Mouse (Mus musculus) ES-E14 (cell line): ENCODE data around the gene Fancd2. TPM values are rescaled to one million over a fixed set of nuclear protein-coding genes. Genes with fewer than 3 reads are reported as not detected.

Experiments
- DNase-seq: peaks from one replicate; pipeline ENCODE4 v3.0.0-alpha.2; 2013; ENCODE audit warnings: low read depth, low spot score
- H3K27ac ChIP-seq: 2 replicates; pipeline ENCODE4 v1.5.1; 2012; ENCODE audit warnings: low read depth, mild to moderate bottlenecking, low read length, moderate library complexity, mixed read lengths; ENCODE audit not compliant: poor library complexity, insufficient read depth, severe bottlenecking
- H3K36me3 ChIP-seq: 2 replicates; pipeline ENCODE4 v1.6.1; 2012; ENCODE audit warnings: mild to moderate bottlenecking, low read length, moderate library complexity, mixed read lengths; ENCODE audit not compliant: control insufficient read depth, poor library complexity, insufficient read depth, severe bottlenecking
- H3K4me1 ChIP-seq, 2 experiments: fragments of 150-350 bp in 1 of 2; sonication (generic) in 1 of 2; 2 replicates each; pipeline ENCODE4 v1.6.1; 2012; ENCODE audit warnings: low read length in 2 of 2, mild to moderate bottlenecking in 1 of 2, mixed read lengths in 1 of 2; ENCODE audit not compliant: control insufficient read depth in 2 of 2, insufficient read depth in 2 of 2, poor library complexity in 1 of 2
- H3K4me3 ChIP-seq, 2 experiments: fragments of 150-350 bp in 1 of 2; sonication (generic) in 1 of 2; 2 replicates each; pipeline ENCODE4 v1.5.1; 2012; ENCODE audit warnings: low read length in 2 of 2, low read depth in 1 of 2, mild to moderate bottlenecking in 1 of 2, mixed read lengths in 1 of 2; ENCODE audit not compliant: insufficient read depth in 1 of 2, poor library complexity in 1 of 2, severe bottlenecking in 1 of 2
- H3K9ac ChIP-seq: 2 replicates; pipeline ENCODE4 v1.6.1; 2012; ENCODE audit warnings: low read depth, mild to moderate bottlenecking, low read length, mixed read lengths; ENCODE audit not compliant: poor library complexity, insufficient read depth, severe bottlenecking
- H3K9me3 ChIP-seq: fragments of 150-350 bp; sonication (generic); 2 replicates; pipeline ENCODE4 v1.6.1; 2012; ENCODE audit warnings: low read depth, mild to moderate bottlenecking, low read length; ENCODE audit not compliant: control insufficient read depth, insufficient read depth
- CHD2 ChIP-seq: IDR thresholded peaks from 2 replicates; pipeline ENCODE4 v1.6.1; 2014; ENCODE audit warnings: mild to moderate bottlenecking, low read depth, low read length, inconsistent platforms
- HCFC1 ChIP-seq: IDR thresholded peaks from 2 replicates; pipeline ENCODE4 v1.6.1; 2012; ENCODE audit warnings: low read length, inconsistent platforms, borderline replicate concordance; ENCODE audit not compliant: insufficient read depth
- MAFK ChIP-seq: IDR thresholded peaks from 2 replicates; pipeline ENCODE4 v1.6.1; 2014; ENCODE audit warnings: mild to moderate bottlenecking, low read depth, low read length, inconsistent platforms; ENCODE audit not compliant: insufficient read depth
- ZC3H11A ChIP-seq: IDR thresholded peaks from 2 replicates; pipeline ENCODE4 v1.6.1; 2012; ENCODE audit warnings: low read depth, mild to moderate bottlenecking, inconsistent platforms, low read length, borderline replicate concordance
- ZNF384 ChIP-seq: IDR thresholded peaks from 2 replicates; pipeline ENCODE4 v1.6.1; 2012; ENCODE audit warnings: low read depth, low read length, inconsistent platforms
- in situ Hi-C, 2 experiments: fragments of 600-800 bp; cut with MboI; formaldehyde crosslinking; loops; one replicate each; pipeline ENCODE4 v1.15.1; 2025; ENCODE audit warnings: low sequenced_read_pairs in 2 of 2, inconsistent platforms in 1 of 2; ENCODE audit not compliant: unreplicated experiment in 2 of 2
- total RNA-seq: library from RNA; depleted of rRNA; stranded (reverse); fragments of 300-350 nt; gene quantifications from 2 replicates; pipeline ENCODE4 v1.2.3, GENCODE M21; 2012; rRNA removed

The Fancd2 gene
- total RNA-seq, 1 experiment: 34.7 TPM

GRCm38 (mm10) chr6:113639201-113639600, 107.7 kb downstream of the Fancd2 start:
- no peak overlapping the region for H3K9ac ChIP-seq
- H3K27ac ChIP-seq: no peak overlapping the region
- in situ Hi-C loops: loop anchor here in 1 of 2 experiments (5.0 kb wide), 1 partner anchor 43 kb away; no protein-coding TSS in a partner anchor
- no peaks in the 10 kb centered on the region for H3K9me3 ChIP-seq
- no peak overlapping the region for H3K4me3 ChIP-seq
- no peak for DNase-seq
- H3K4me1 ChIP-seq: 0 out of 4 replicates have a peak, but pooled peaks cover 0 to 2% of the 10 kb centered on the region in 2 experiments
- no peak for TF ChIP-seq CHD2
- no peak for TF ChIP-seq ZC3H11A
- TF ChIP-seq HCFC1: no peak
- TF ChIP-seq ZNF384: no peak
- TF ChIP-seq MAFK: no peak
- no peaks in the 10 kb centered on the region for H3K36me3 ChIP-seq

- Histone ChIP-seq H3K4me3 (no peak overlapping the region), H3K9ac (no peak overlapping the region), H3K27ac (no peak overlapping the region), H3K4me1 (no peaks in the 10 kb centered on the region), H3K36me3 (no peaks in the 10 kb centered on the region), H3K9me3 (no peaks in the 10 kb centered on the region)
- in situ Hi-C loops: no loop called here
- TF ChIP-seq HCFC1: no peak
- TF ChIP-seq ZNF384: no peak
- no peak for TF ChIP-seq ZC3H11A
- no peak for TF ChIP-seq CHD2
- TF ChIP-seq MAFK: no peak
- DNase-seq: no peak
These were observed 111.1 kb downstream of the Fancd2 start for GRCm38 (mm10) chr6:113642605-113643004.

GRCm38 (mm10) chr6:113643021-113643420, 111.5 kb downstream of the Fancd2 start:
- H3K9ac ChIP-seq: no peak overlapping the region
- H3K4me3 ChIP-seq: no peak overlapping the region
- H3K36me3 ChIP-seq: no peaks in the 10 kb centered on the region
- in situ Hi-C loops: no loop called here
- H3K4me1 ChIP-seq: no peaks in the 10 kb centered on the region
- DNase-seq: no peak
- no peak overlapping the region for H3K27ac ChIP-seq
- TF ChIP-seq ZNF384 (no peak), MAFK (no peak), CHD2 (no peak), HCFC1 (no peak)
- H3K9me3 ChIP-seq: no peaks in the 10 kb centered on the region

GRCm38 (mm10) chr6:113643967-113644366, 112.5 kb downstream of the Fancd2 start:
- no peaks in the 10 kb centered on the region for H3K36me3 ChIP-seq
- H3K9me3 ChIP-seq: no peaks in the 10 kb centered on the region
- no peak for TF ChIP-seq ZC3H11A
- TF ChIP-seq CHD2: no peak
- TF ChIP-seq ZNF384: no peak
- no peak for TF ChIP-seq HCFC1
- no peak for TF ChIP-seq MAFK
- H3K9ac ChIP-seq: no peak overlapping the region
- no peak for DNase-seq
- H3K27ac ChIP-seq: no peak overlapping the region
- in situ Hi-C loops: no loop called here
- H3K4me3 ChIP-seq: no peak overlapping the region
- no peaks in the 10 kb centered on the region for H3K4me1 ChIP-seq

- TF ChIP-seq ZC3H11A: no peak
- no peak for TF ChIP-seq CHD2
- no peak for TF ChIP-seq HCFC1
- TF ChIP-seq MAFK: no peak
- TF ChIP-seq ZNF384: no peak
- in situ Hi-C loops: no loop called here
- no peak for DNase-seq
- Histone ChIP-seq H3K4me3 (no peak overlapping the region), H3K27ac (no peak overlapping the region), H3K36me3 (no peaks in the 10 kb centered on the region), H3K9ac (no peak overlapping the region), H3K9me3 (no peaks in the 10 kb centered on the region), H3K4me1 (no peaks in the 10 kb centered on the region)
These were observed 113.3 kb downstream of the Fancd2 start for GRCm38 (mm10) chr6:113644808-113645207.

Other genes starting within 250 kb of the Fancd2 start
- gene Cpne9, start 249.4 kb upstream of the Fancd2 start, total RNA-seq: 1.7 and 2.9 TPM in 2 replicates
- gene Brpf1, start 224.5 kb upstream of the Fancd2 start, total RNA-seq: 38.8 and 43.1 TPM in 2 replicates
- 11.9 and 13.0 TPM in 2 replicates for gene Ogg1, start 204.7 kb upstream of the Fancd2 start, total RNA-seq
- gene Camk1, start 187.7 kb upstream of the Fancd2 start, total RNA-seq: 8.5 and 9.4 TPM in 2 replicates
- gene Tada3, start 153.8 kb upstream of the Fancd2 start, total RNA-seq: 31.7 and 35.3 TPM in 2 replicates
- 217 and 227 TPM in 2 replicates for gene Arpc4, start 153.6 kb upstream of the Fancd2 start, total RNA-seq
- 5.3 and 6.9 TPM in 2 replicates for gene Ttll3, start 142.4 kb upstream of the Fancd2 start, total RNA-seq
- 34.5 and 42.3 TPM in 2 replicates for gene Rpusd3, start 112.3 kb upstream of the Fancd2 start, total RNA-seq
- gene Cidec, start 95.9 kb upstream of the Fancd2 start, total RNA-seq: 0.42 and 0.45 TPM in 2 replicates
- 119 and 140 TPM in 2 replicates for gene Jagn1, start 89.1 kb upstream of the Fancd2 start, total RNA-seq
- 0.80 and 3.0 TPM in 2 replicates for gene Il17re, start 73.2 kb upstream of the Fancd2 start, total RNA-seq
- 6.2 and 13.3 TPM in 2 replicates for gene Il17rc, start 60.3 kb upstream of the Fancd2 start, total RNA-seq
- 20.8 and 29.9 TPM in 2 replicates for gene Creld1, start 48.4 kb upstream of the Fancd2 start, total RNA-seq
- gene Prrt3, start 29.8 kb upstream of the Fancd2 start, total RNA-seq: 15.1 and 16.3 TPM in 2 replicates
- gene Emc3, start within 50 bp of the Fancd2 start, total RNA-seq: 71.2 and 74.1 TPM in 2 replicates
- gene Fancd2os, start 69.0 kb downstream of the Fancd2 start, total RNA-seq: 0.45 and 1.0 TPM in 2 replicates
- 81.8 and 113 TPM in 2 replicates for gene Brk1, start 73.1 kb downstream of the Fancd2 start, total RNA-seq
- gene Vhl, start 92.3 kb downstream of the Fancd2 start, total RNA-seq: 13.2 and 13.9 TPM in 2 replicates
- gene Irak2, start 106.8 kb downstream of the Fancd2 start, total RNA-seq: 12.6 and 22.0 TPM in 2 replicates
- 62.6 and 70.6 TPM in 2 replicates for gene Tatdn2, start 165.4 kb downstream of the Fancd2 start, total RNA-seq
- 1.8 and 2.3 TPM in 2 replicates for gene Ghrl, start 188.2 kb downstream of the Fancd2 start, total RNA-seq
- 140 and 187 TPM in 2 replicates for gene Sec13, start 209.1 kb downstream of the Fancd2 start, total RNA-seq